Mouse (Mus musculus): ENCODE measurements around the gene Aars2. TPM values are rescaled to one million over a fixed set of nuclear protein-coding genes. Genes with fewer than 3 reads are reported as not detected.

Aars2 gene
- polyA plus RNA-seq, 1 experiment from 2014 or later, result 21.0 TPM

GRCm38 (mm10) chr17:45478234-45478825, 28.3 kb upstream of the Aars2 start:
- 8% methylated on average over 12 of the region's 12 CpGs for WGBS
- Histone ChIP-seq H3K4me2 (no peak overlapping the region), H3K4me3 (no peak overlapping the region), H3K9me3 (no peaks in the 10 kb centered on the region), H3K4me1 (peaks cover 8% of the 10 kb centered on the region), H3K36me3 (no peaks in the 10 kb centered on the region), H3K27ac (no peak overlapping the region), H3K27me3 (peaks cover 19% of the 10 kb centered on the region), H3K9ac (no peak overlapping the region)
- no peak for ATAC-seq (ENCODE audit: borderline replicate concordance, extremely low read depth, low FRiP score, low TSS enrichment)

- Histone ChIP-seq H3K4me3 (no peak overlapping the region), H3K4me2 (no peak overlapping the region), H3K27me3 (peaks cover 8% of the 10 kb centered on the region; the same call in 1 of the 2 replicates), H3K27ac (no peak overlapping the region), H3K9me3 (no peaks in the 10 kb centered on the region), H3K9ac (no peak overlapping the region), H3K36me3 (no peaks in the 10 kb centered on the region), H3K4me1 (no peaks in the 10 kb centered on the region)
- no peak for ATAC-seq (ENCODE audit: borderline replicate concordance, extremely low read depth, low FRiP score, low TSS enrichment)
- WGBS, result 33% methylated on average over 2 of the region's 2 CpGs
Observed at GRCm38 (mm10) chr17:45480429-45480828, 26.2 kb upstream of the Aars2 start.

GRCm38 (mm10) chr17:45485581-45485980, 21.1 kb upstream of the Aars2 start:
- no peaks in the 10 kb centered on the region for H3K36me3 ChIP-seq
- 83% methylated on average over 7 of the region's 7 CpGs for WGBS
- H3K4me1 ChIP-seq, result no peaks in the 10 kb centered on the region
- no peak overlapping the region for H3K27ac ChIP-seq
- 0 out of 2 replicates have a peak, but pooled peaks cover 4% of the 10 kb centered on the region for H3K27me3 ChIP-seq
- H3K4me2 ChIP-seq, result no peak overlapping the region
- ATAC-seq (ENCODE audit: borderline replicate concordance, extremely low read depth, low FRiP score, low TSS enrichment), result no peak
- no peaks in the 10 kb centered on the region for H3K9me3 ChIP-seq
- H3K4me3 ChIP-seq, result no peak overlapping the region
- H3K9ac ChIP-seq, result no peak overlapping the region

GRCm38 (mm10) chr17:45487216-45487615, 19.4 kb upstream of the Aars2 start:
- H3K9me3 ChIP-seq, result no peaks in the 10 kb centered on the region
- no peaks in the 10 kb centered on the region for H3K36me3 ChIP-seq
- 0 out of 2 replicates have a peak, but pooled peaks cover 4% of the 10 kb centered on the region for H3K27me3 ChIP-seq
- no peak overlapping the region for H3K4me3 ChIP-seq
- no peak overlapping the region for H3K27ac ChIP-seq
- no peak overlapping the region for H3K9ac ChIP-seq
- WGBS, result 7% methylated on average over 5 of the region's 5 CpGs
- no peaks in the 10 kb centered on the region for H3K4me1 ChIP-seq
- H3K4me2 ChIP-seq, result no peak overlapping the region
- ATAC-seq (ENCODE audit: borderline replicate concordance, extremely low read depth, low FRiP score, low TSS enrichment), result no peak

GRCm38 (mm10) chr17:45488321-45489254, 18.1 kb upstream of the Aars2 start:
- no peak overlapping the region for H3K27ac ChIP-seq
- H3K36me3 ChIP-seq, result no peaks in the 10 kb centered on the region
- no peaks in the 10 kb centered on the region for H3K4me1 ChIP-seq
- H3K27me3 ChIP-seq, result 0 out of 2 replicates have a peak, but pooled peaks cover 4% of the 10 kb centered on the region
- no peak for ATAC-seq (ENCODE audit: borderline replicate concordance, extremely low read depth, low FRiP score, low TSS enrichment)
- no peak overlapping the region for H3K9ac ChIP-seq
- H3K9me3 ChIP-seq, result no peaks in the 10 kb centered on the region
- no peak overlapping the region for H3K4me3 ChIP-seq
- H3K4me2 ChIP-seq, result no peak overlapping the region
- 82% methylated on average over 23 of the region's 23 CpGs for WGBS

- no peaks in the 10 kb centered on the region for H3K36me3 ChIP-seq
- WGBS, result 76% methylated on average over 6 of the region's 6 CpGs
- H3K4me2 ChIP-seq, result no peak overlapping the region
- ATAC-seq (ENCODE audit: borderline replicate concordance, extremely low read depth, low FRiP score, low TSS enrichment), result no peak
- H3K27ac ChIP-seq, result no peak overlapping the region
- no peaks in the 10 kb centered on the region for H3K9me3 ChIP-seq
- H3K4me1 ChIP-seq, result no peaks in the 10 kb centered on the region
- H3K27me3 ChIP-seq, result 0 out of 2 replicates have a peak, but pooled peaks cover 4% of the 10 kb centered on the region
- H3K4me3 ChIP-seq, result no peak overlapping the region
- H3K9ac ChIP-seq, result no peak overlapping the region
Observed at GRCm38 (mm10) chr17:45489736-45490135, 16.9 kb upstream of the Aars2 start.

GRCm38 (mm10) chr17:45490532-45491154, 16.0 kb upstream of the Aars2 start:
- no peaks in the 10 kb centered on the region for H3K9me3 ChIP-seq
- ATAC-seq (ENCODE audit: borderline replicate concordance, extremely low read depth, low FRiP score, low TSS enrichment), result no peak

GRCm38 (mm10) chr17:45495398-45495797, 11.2 kb upstream of the Aars2 start:
- no peak for ATAC-seq (ENCODE audit: borderline replicate concordance, extremely low read depth, low FRiP score, low TSS enrichment)
- H3K27ac ChIP-seq, result no peak overlapping the region
- no peak overlapping the region for H3K9ac ChIP-seq
- no peaks in the 10 kb centered on the region for H3K4me1 ChIP-seq
- no peak overlapping the region for H3K4me2 ChIP-seq
- H3K27me3 ChIP-seq, result no peaks in the 10 kb centered on the region
- no peaks in the 10 kb centered on the region for H3K9me3 ChIP-seq
- H3K36me3 ChIP-seq, result no peaks in the 10 kb centered on the region
- no peak overlapping the region for H3K4me3 ChIP-seq
- WGBS, result 69% methylated on average over 11 of the region's 11 CpGs

More at GRCm38 (mm10) chr17:45490532-45491154, 16.0 kb upstream of the Aars2 start:
- H3K4me1 ChIP-seq, result no peaks in the 10 kb centered on the region
- no peak overlapping the region for H3K9ac ChIP-seq
- H3K4me2 ChIP-seq, result no peak overlapping the region
- no peak overlapping the region for H3K27ac ChIP-seq
- 0 out of 2 replicates have a peak, but pooled peaks cover 4% of the 10 kb centered on the region for H3K27me3 ChIP-seq
- 52% methylated on average over 13 of the region's 13 CpGs for WGBS
- no peak overlapping the region for H3K4me3 ChIP-seq
- no peaks in the 10 kb centered on the region for H3K36me3 ChIP-seq

- WGBS, result 73% methylated on average over 13 of the region's 13 CpGs
- no peaks in the 10 kb centered on the region for H3K27me3 ChIP-seq
- ATAC-seq (ENCODE audit: borderline replicate concordance, extremely low read depth, low FRiP score, low TSS enrichment), result no peak
- H3K9me3 ChIP-seq, result no peaks in the 10 kb centered on the region
- no peaks in the 10 kb centered on the region for H3K4me1 ChIP-seq
- H3K9ac ChIP-seq, result no peak overlapping the region
- no peak overlapping the region for H3K4me3 ChIP-seq
- H3K27ac ChIP-seq, result no peak overlapping the region
- no peak overlapping the region for H3K4me2 ChIP-seq
- H3K36me3 ChIP-seq, result no peaks in the 10 kb centered on the region
Observed at GRCm38 (mm10) chr17:45498397-45498796, 8.2 kb upstream of the Aars2 start.

- WGBS, result 20% methylated on average over 2 of the region's 2 CpGs
- Histone ChIP-seq H3K4me2 (no peak overlapping the region), H3K27ac (no peak overlapping the region), H3K9me3 (no peaks in the 10 kb centered on the region), H3K4me1 (no peaks in the 10 kb centered on the region), H3K36me3 (no peaks in the 10 kb centered on the region), H3K4me3 (no peak overlapping the region), H3K27me3 (no peaks in the 10 kb centered on the region), H3K9ac (no peak overlapping the region)
- ATAC-seq (ENCODE audit: borderline replicate concordance, extremely low read depth, low FRiP score, low TSS enrichment), result no peak
Observed at GRCm38 (mm10) chr17:45499516-45499915, 7.1 kb upstream of the Aars2 start.

GRCm38 (mm10) chr17:45500981-45501380, 5.7 kb upstream of the Aars2 start:
- Histone ChIP-seq H3K36me3 (no peaks in the 10 kb centered on the region), H3K4me2 (no peak overlapping the region), H3K4me3 (no peak overlapping the region), H3K4me1 (no peaks in the 10 kb centered on the region), H3K27me3 (no peaks in the 10 kb centered on the region), H3K9me3 (no peaks in the 10 kb centered on the region), H3K27ac (no peak overlapping the region), H3K9ac (no peak overlapping the region)
- WGBS, result 26% methylated on average over 4 of the region's 4 CpGs
- ATAC-seq (ENCODE audit: borderline replicate concordance, extremely low read depth, low FRiP score, low TSS enrichment), result no peak

- ATAC-seq (ENCODE audit: borderline replicate concordance, extremely low read depth, low FRiP score, low TSS enrichment), result no peak
- no peak overlapping the region for H3K9ac ChIP-seq
- H3K4me2 ChIP-seq, result no peak overlapping the region
- H3K4me3 ChIP-seq, result no peak overlapping the region
- H3K9me3 ChIP-seq, result no peaks in the 10 kb centered on the region
- no peak overlapping the region for H3K27ac ChIP-seq
- H3K27me3 ChIP-seq, result no peaks in the 10 kb centered on the region
- WGBS, result 43% methylated on average over 4 of the region's 4 CpGs
- no peaks in the 10 kb centered on the region for H3K36me3 ChIP-seq
- peaks cover 3% of the 10 kb centered on the region; the same call in 1 of the 2 replicates for H3K4me1 ChIP-seq
Observed at GRCm38 (mm10) chr17:45502324-45502723, 4.3 kb upstream of the Aars2 start.
